Mouse (Mus musculus) mouse trophoblast stem cell (cell line): ENCODE measurements around the gene Scgb1a1.
"Not testable (repeated sequence)": the region's sequence is repeated elsewhere in the genome, so short reads cannot be mapped to it uniquely, and the experiment has no call there.

Source experiments
- in situ Hi-C, 2 experiments: fragments of 300-500 bp; cut with MseI, MboI; formaldehyde crosslinking; loops; 2 replicates in 1 of 2; 3 replicates in 1 of 2; pipeline ENCODE4 v1.15.1; 2025

Gene Scgb1a1

DNA sequence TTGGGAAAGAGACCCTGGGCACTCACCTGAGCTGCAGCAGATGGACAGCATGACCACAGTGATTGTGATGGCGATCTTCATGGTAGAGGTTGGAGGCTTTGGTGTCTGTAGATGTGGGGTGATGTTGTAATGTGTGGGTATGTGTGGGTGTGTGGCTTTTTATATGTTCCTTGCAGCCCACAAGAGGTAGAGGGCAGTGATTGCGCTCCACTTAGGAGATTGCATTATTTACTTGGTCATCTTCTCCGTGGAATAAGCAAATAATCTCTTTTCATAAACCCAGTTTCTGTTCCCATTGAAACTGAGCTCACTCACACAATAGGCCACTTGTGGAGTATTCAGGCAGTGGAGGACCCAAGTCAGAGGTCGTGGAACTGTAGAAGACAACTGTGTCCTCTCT, at the start of gene Scgb1a1:
Scgb1a1 (minus strand) TSS at position 138 of the 400 bp plus-strand sequence.
- in situ Hi-C loops = no loop called here

GRCm38 (mm10) chr19:9137159-9137558, 49.4 kb upstream of the Scgb1a1 start:
- in situ Hi-C loops = no loop called here

DNA sequence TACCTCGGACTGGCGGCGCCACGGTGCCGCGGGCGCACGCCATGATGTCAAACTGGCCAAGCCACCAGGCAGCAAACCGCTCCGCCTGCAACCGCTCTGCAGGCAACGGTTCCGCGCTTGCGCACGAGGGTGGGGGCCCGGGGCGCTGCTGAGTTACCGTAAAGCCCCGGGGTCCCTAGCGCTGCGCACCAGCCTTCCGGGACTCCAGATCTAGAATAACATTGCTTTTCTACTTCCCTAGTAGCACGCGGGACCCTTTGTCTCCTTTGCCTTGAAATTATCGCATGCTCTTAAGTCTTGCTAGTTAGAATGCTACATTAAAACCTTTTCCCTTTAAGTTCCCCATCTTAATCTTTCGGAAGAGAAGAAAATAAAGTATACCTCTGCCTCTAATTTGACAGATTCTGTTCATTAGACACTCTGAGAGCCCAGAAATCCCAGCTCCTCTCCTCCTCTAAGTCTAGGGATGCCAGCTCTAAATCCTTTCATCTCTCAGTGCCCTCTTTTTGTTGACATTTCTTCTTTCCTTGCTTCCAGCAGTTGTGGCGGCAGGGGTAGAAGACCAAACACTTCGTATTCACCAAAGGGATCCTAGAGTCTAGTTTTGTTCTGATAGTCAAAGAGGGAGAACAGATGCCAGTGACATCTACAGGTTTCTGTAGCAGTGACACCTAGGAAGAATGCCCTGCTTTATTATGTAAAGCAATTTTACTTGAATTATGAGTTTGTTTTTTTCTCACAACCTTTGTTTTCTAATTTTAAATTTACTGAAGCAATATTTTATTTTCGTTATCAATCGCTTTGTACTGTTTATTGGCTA, 48.0 kb upstream of the Scgb1a1 start, which contains the start of gene Asrgl1:
Asrgl1 (minus strand) TSS at position 125 of the 820 bp plus-strand sequence.
- in situ Hi-C loops = no loop called here

- in situ Hi-C loops = no loop called here
Observed at GRCm38 (mm10) chr19:9134746-9135511, 47.2 kb upstream of the Scgb1a1 start.

DNA sequence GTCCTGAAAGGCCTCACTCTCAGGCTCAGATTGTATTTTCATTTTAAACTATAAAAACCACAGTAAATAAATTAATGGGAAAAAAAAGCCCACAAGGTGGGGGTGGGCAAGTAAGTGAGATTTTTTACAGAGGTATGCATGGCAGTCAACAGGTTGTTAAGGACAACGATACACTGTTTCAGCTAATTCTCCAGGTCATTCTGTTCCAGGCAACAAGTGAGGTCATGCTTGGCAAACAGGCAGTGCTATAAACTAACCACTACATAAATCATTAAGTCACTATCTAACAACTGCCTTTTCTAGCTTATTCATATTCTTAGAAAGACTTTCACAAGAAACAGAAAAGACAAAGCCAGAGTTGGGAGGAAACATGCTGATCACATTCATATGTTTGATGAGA, 42.2 kb upstream of the Scgb1a1 start:
- in situ Hi-C loops = no loop called here

DNA sequence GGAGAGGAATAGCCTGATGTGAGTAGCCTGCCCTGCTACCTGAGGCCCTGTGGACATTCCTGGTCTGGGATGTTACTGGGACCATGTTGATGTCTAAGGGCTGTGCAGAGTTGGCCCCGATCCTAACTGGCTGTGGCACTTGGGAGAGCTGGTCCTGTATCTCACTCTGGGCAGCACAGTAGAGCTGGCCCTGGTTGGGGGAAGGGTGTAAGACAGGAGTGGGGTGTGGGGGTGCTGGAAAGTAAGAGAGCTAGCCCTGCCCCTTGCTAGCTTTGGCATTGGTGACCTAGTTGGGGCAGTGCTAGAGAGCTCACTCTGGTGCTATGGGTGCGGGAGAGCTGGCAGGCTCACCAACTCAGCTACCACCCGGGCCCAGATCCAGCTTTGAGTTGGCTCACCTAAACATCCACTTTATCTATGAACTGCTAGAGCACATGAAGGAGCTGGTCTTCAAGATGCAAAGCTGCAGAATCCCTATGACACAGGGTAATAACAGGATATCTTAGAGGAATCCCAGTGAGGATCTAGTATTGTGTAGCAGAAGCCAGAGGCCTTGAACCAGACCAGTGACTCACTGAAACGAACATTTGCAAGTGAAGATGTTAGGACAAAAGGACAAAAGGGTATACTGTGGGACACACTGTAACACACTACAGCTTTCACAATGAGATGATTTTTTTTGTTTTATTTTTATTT, 40.9 kb upstream of the Scgb1a1 start:
- in situ Hi-C loops = no loop called here

- in situ Hi-C loops = not testable (repeated sequence)
Observed at GRCm38 (mm10) chr19:9123986-9124385, 36.2 kb upstream of the Scgb1a1 start.

DNA sequence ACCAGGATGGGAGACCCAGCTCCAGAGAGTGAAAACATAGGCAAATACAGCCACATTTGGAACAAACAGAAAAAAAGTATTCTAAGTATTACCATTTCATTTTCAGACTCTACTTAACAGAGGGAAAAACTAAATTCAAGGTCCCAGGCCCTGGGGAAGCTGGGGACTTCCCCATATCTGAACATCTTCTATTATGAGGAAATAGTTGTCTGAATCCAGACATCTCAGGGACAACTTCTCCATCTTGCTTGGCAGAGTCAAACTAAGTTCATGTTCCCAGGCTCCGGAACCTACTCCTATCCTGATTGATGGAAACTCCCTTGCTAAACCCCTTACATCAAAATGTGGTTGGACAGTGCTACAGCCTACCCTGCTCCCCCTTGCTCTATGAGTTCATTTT, 34.6 kb upstream of the Scgb1a1 start:
- in situ Hi-C loops = no loop called here

GRCm38 (mm10) chr19:9119655-9120425, 32.1 kb upstream of the Scgb1a1 start:
- in situ Hi-C loops = no loop called here

DNA sequence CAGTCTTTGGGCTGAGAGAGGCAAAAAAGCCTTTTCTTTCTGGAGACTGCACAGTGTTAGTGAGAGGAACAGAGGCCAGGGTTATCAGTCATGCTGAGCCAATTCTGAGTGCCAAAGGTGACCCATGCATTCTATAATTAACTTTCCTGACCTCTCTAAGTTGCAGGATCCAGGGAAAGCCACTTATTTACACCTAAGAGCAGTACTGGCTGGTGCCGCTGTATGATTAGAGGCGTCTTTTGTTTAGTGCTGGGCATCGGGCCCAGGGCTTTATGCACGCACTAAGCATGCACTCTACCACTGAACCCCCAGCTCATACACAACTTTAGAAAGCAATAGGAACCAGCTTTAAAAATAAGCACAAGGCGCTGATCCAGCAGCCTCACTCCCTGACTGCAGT, 29.5 kb upstream of the Scgb1a1 start:
- in situ Hi-C loops = no loop called here

GRCm38 (mm10) chr19:9116268-9116667, 28.5 kb upstream of the Scgb1a1 start:
- in situ Hi-C loops = no loop called here

DNA sequence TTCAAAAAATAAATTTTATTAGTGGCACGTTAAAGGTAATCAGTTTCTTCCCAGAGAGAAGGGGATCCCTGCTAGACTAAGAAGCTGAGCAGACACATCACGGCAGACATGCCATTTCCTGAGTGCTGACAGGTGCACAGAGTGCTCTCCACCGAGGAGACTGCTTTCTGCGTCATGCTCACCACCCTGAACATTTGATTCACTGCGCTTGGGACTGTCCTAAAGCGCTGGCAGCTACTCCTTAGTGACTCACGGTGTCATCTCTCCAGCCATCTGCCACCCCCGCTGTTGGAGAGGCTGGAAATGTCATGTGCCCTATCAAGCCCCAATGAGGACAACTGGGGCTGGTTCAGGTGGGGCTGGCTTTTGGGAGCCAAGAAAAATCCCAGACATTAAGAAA, 24.3 kb upstream of the Scgb1a1 start:
- in situ Hi-C loops = loop anchor here in 1 of 2 experiments (5.0 kb wide), 1 partner anchor 255 kb away; no protein-coding TSS in a partner anchor

- in situ Hi-C loops = loop anchor here in 1 of 2 experiments (5.0 kb wide), 1 partner anchor 253 kb away; no protein-coding TSS in a partner anchor
Observed at GRCm38 (mm10) chr19:9110182-9110869, 22.6 kb upstream of the Scgb1a1 start.

GRCm38 (mm10) chr19:9108536-9108935, 20.8 kb upstream of the Scgb1a1 start:
- in situ Hi-C loops = loop anchor here in 1 of 2 experiments (10.0 kb wide), 1 partner anchor 254 kb away; the partner anchor contains the start of gene Lrrn4cl

DNA sequence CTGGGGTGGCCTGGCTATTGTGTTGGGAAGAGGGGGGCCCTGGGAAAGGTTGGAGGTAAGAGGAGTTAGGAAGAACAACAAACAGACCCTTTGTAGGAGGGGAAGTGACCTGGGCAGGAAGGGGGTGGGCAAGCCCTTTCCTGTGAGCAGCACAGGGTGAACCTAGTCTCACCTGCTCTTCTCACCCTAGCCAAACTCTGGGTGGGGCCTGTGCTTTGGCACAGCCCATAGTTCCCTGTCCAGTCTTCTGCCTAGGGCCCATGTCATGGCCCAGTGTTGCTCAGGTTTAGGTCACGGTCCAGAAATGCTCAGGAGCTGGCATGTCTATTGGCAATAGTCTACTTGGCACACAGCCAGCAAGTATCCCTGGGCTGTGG, 19.6 kb upstream of the Scgb1a1 start:
- in situ Hi-C loops = loop anchor here in 1 of 2 experiments (10.0 kb wide), 1 partner anchor 253 kb away; the partner anchor contains the start of gene Lrrn4cl

GRCm38 (mm10) chr19:9106751-9107378, 19.1 kb upstream of the Scgb1a1 start:
- in situ Hi-C loops = loop anchor here in 1 of 2 experiments (10.0 kb wide), 1 partner anchor 252 kb away; the partner anchor contains the start of gene Lrrn4cl

GRCm38 (mm10) chr19:9106096-9106495, 18.3 kb upstream of the Scgb1a1 start:
- in situ Hi-C loops = loop anchor here in 1 of 2 experiments (10.0 kb wide), 1 partner anchor 251 kb away; the partner anchor contains the start of gene Lrrn4cl

DNA sequence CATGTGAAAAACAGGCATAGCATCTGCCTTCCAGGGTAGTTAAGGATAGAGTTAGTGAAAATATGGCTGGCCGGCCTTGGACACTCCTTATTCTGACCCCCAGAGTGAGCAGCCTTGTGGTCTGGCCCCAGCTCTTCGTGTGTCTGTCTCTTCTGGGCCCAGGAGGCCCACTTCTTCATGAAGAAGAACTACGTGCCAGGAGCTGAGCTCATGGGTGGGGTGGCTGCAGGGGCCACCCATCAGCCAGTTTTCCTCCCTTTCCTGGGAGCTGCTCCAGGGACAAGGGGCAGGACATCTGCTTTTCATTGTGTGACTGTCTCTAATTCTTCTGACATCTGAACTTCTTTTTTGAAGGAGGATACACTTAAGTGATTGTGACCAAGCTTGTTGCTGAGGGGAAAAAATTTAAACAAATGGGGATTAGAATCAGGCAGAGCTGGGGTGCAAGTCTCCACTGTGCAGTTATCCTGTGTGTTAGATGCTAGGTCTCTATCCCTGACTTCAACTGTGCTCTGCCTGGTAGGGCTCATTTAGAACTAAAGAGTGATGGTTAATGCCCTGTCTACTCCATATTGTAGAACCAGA, 17.4 kb upstream of the Scgb1a1 start:
- in situ Hi-C loops = loop anchor here in 1 of 2 experiments (10.0 kb wide), 1 partner anchor 250 kb away; the partner anchor contains the start of gene Lrrn4cl

GRCm38 (mm10) chr19:9103986-9104385, 16.2 kb upstream of the Scgb1a1 start:
- in situ Hi-C loops = loop anchor here in 1 of 2 experiments (10.0 kb wide), 1 partner anchor 249 kb away; the partner anchor contains the start of gene Lrrn4cl
